Mouse (Mus musculus): ENCODE results near the gene Sdk1.

The Sdk1 gene

DNA sequence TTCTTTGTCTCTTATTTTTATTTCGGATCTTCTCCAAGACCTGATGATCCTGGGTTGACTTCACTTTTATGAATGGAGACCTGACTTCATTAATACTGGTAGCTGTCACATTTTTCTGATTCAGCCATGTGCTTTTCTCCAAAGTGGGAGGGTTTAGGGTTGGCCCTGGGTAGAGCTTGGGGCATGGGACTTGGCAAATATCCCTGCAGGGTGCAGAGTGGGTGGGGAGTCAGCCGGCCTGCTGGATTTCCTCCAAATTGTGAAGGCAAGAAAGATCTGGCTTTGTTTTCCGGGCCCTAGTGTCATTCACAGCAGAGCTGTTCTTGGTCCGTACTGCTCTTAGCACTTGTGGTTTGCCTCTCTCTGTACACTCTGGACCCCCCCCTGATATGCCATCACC is 103.1 kb downstream of the Sdk1 start:
- no peak for DNase-seq

DNA sequence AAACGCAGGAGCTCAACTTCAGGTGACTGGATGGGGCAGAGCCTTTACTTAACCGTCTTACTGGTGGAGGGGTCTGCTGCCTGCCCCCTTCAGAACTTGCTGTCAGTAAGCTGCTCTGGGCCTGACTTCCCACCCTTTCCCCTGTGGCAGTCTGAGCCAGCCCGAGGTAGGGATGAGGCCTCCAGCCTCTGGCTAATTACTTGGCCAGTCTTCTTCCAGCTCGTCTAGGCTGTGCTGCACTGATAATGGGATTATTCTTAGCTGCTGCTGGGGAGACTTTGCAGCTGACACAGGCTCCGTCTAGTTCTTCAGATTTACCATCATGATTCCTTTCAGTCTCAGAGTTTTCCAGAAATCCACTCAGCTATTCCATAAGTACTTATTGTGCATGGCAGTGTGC is 104.2 kb downstream of the Sdk1 start:
- no peak for DNase-seq

DNA sequence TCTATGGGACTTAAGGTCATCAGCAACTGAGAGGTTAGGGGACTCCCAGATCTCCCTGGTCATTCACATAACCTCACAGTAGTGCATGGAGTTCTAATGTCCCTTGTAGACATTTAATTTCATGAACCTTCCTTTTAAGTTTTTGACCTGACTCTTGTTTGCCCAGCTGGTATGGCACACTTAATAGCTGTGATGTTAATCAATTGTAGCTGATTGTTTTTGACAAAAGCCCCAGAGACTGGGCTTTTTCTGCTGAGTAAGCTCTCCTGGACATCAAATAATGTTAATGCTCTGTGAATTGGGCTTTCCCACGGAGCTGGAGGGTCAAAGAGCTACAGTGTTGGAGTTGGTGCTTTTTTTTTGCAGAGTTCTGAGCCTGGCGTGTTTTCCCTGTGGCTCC is 121.4 kb downstream of the Sdk1 start:
- no peak for DNase-seq

DNA sequence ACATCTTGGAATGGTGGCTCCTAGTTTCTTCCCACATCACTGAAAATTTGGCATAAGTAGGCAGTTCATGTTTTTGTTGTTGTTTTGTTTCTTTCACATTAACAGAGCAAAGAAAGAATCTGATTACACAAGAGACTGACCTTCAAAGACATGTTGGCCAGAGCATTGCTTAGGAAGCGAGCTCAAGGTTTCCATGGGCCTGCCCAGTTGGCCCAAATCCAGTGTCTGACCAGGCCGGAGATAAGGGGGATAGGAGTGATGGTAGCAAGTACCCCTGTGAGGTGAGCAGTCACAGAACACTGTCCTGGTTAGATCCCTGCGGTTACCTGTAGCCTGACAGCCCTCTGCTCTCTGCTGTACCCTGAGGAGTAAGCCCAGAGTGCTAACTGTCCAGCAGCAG is 122.7 kb downstream of the Sdk1 start:
- DNase-seq = no peak

DNA sequence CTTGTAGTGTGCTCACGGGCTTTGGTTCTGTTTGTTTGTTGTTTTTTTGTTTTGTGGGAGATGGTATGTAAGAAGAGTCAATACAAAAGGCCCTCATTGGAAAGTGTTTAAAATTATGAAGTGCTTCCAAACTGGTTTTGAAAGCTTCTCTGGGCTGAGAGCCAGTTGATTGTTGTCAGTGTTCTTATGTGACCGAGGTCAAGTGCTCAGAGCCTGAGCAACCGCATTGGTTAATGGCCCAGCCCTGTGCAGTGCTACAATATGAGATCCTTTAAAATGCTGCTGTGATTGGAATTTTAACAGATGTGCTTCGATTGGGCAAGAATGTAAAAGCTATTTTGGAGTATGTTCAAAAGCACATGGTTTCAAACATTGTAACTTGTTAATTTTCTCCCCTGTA is 127.3 kb downstream of the Sdk1 start:
- DNase-seq = no peak

DNA sequence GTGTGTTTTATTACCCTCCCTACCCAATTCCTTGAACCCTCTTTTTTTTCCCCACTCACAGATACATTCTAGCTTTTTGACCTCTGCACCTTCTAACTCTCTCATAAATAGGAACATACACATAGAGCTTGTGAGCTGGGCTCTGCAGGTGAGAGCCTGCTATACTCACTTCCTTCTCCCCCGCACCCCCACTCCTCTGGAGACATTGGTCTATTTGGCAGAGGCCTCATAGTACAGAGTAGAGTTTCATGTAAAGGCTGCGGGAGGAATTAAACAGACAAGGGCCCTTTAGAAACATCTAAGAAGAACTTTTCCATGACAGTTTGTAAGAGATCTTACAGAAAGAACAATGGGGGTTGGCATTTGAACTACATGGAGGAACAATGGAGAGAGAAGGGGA is 133.5 kb downstream of the Sdk1 start:
- no peak for DNase-seq

DNA sequence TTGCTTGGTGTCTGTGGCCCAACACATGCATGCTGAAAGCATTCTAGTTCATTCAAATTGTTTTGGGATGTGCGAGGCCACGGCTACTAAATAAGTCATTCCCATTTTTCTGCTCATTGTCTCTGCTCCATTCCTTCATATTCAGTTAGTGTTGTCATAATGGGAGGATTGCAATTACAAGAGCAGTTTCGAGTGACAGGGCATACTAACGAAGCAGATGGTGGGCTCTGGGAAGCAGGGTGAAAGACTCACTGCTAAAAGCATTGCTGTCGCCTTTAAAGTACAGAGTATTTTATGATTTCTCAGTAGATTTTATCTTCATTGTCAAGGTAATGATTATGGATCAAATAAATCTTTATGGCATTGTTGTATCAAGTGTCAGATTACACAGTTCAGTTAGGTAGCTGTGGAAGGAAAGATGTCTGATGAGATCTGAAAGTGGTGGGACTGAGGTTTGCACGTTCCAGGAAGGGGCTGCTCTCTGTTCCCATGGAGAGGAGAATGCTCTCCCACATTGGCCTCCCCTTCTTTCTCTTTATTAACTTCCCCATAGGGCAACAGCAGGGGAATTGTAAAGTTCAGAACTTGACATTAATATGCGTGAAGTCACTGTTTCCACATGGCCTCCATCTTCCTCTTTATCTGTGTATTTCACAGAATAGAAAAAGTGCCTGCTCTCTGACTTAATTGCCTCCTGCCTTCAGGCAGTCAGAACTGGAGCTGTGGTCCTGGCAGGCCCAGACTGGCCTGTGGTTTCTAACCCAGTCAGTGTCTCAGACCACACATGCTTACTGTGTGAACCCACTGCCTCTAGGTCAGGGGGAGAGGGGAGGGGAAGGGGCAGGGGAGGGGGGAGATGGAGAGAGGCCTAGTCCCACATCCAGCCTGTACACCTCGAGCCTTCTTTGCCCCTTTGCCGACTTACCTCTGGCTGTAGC is 138.8 kb downstream of the Sdk1 start:
- no peak for DNase-seq

DNA sequence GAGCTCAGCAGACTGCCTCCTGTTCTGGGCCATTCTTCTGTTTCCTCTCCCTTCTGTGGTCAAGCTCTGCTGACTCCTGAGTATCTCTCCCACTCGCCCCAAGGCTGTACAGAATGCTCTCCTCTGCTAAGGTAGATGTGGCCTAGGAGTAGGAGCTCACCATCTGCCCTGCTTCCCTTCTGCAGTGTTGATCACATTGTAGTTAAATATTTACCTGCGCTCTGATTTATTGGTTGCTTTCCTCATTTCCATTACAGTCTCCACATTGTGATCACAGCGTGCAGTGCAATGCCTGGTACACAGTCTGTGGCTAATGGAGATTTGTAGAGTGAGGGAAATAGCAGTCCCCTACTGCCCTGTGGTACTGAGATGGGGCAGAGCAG is 139.5 kb downstream of the Sdk1 start:
- no peak for DNase-seq

DNA sequence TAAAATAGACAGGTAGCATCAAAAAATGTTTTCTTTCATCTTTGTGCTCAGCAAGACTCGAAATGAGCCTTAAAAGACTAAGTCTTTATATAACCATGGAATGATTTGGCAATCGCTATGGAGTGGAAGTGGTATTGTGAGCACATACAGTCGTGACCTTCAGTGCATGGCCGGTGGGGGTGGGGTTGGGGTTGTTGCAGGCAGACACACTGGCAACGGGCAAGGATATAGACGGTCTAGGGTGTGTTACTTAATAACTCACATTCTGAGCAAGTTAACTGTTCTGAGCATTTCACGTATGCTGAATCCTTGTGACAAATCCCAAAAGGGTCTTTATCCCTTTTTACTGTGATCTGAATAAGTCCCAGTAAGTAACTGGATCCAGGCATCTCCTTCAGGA is 140.3 kb downstream of the Sdk1 start:
- DNase-seq = no peak

DNA sequence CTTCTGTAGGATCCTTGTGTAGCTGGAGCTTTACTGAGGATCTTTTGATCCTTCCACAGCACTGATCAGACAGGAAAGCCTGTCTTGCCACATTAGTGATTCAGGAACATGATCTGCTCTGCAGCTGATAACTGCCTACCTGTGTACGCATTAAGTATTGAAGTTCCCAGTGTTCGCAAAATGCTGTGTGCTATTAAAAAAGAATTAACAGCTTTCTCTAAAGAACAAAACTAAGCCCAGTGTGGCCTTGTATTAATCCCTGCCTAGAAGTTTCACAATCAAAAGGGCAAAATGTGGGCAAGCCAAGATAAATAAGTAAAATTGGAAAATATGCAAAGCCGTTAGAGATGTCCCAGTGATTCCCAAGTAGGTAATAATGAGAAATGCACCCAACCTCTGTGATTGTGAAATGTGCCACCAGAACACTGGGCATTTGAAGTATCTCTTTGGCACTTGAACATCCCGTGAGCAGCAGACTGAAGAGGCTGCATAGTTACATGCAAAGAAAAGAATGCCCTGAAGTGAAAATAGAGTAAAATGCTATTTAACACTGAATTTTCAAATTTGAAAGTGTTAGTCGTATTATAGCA is 141.1 kb downstream of the Sdk1 start:
- no peak for DNase-seq

DNA sequence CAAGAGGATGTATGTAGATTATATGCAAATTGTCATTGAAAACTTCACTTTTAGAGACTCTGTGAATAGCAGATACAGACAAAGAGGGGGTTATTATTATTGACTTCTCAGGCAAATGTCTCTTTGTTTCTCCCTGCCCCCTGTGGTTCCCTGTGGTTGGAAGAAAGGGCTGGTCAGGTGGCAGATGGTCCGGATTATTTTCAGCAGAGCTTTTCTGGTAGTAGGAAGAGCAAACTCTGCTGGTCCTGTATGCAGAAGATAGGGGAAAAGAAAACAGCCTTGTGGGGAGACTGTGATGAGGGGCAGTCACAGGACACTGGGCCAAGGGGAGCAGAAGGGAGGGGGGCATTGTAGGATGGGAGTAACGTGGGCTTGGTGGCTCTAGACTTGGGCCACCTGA is 147.2 kb downstream of the Sdk1 start:
- DNase-seq = no peak

DNA sequence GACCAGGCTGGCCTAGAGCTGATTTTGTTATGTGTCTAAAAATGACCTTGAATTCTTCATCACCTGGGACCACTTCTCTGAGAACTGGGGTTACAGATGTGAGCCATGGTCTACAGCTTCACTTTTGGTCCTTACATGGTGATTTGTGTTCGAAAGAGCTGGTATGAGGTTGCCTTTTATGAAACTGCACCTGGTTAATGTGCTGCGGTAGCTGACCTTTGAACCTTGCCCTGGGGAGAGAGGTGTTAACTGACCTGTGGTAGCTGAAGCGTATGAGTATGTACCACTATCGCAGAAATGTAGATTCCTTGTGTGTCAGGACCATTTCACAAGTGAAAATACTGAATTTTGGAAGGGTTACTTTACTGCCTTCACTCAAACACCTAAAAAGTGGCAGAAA is 149.3 kb downstream of the Sdk1 start:
- DNase-seq = no peak

DNA sequence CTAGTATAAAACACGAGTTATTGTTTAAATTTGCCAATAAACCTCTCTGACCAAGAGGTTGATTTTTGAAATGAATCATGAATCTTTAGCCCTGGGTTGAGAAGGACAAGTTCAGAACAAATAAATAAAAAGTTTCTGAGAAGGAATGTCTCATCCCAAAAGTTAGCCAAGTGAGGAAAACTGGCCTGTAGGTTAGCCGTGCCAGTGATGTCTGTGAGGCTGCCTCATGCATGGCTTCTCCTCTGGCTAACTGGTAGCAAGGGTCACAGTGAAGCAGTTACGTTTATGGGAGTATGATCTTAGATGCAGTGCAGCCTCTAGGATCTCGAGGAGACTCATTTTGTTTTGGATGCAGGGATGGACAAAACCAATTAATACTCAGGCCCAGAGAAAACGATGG is 149.9 kb downstream of the Sdk1 start:
- DNase-seq = no peak

DNA sequence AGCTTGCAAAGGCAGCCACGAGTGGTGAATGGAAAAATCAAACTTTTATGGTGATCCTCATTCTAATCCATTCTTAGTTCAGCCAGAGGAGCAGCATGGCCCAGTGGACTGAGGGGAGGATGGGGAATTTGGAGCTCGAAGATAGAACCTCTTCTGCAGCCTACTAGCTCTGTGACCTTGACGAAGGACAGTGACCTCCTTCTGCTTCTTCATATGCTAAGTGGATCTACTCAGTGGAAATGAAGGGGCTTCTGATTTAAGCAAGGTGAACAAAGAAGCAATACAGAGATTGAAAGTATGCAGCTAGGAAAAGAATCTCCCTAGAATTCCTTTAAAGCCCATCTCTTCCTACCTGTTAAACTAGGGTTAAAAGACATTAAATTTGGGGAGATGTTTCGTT is 152.6 kb downstream of the Sdk1 start:
- DNase-seq = no peak

DNA sequence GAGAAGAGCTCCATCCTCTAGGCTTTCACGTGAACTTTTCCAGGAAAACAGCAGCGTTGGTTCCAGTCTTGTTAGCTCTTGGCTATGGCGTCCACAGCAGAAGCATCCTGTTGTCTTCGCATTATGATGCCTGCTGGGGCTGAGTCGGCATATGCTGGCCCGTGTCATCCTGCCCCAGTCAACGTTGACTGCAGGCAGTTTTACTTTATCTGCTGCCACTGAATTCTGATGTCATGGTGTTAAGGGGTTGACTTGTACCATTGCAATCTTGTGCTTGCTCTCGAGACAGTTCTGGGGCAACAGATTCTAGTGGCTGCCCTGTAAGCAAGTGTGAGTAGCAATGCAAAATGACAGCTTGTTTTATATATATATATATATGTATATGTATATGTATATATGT is 153.3 kb downstream of the Sdk1 start:
- no peak for DNase-seq

DNA sequence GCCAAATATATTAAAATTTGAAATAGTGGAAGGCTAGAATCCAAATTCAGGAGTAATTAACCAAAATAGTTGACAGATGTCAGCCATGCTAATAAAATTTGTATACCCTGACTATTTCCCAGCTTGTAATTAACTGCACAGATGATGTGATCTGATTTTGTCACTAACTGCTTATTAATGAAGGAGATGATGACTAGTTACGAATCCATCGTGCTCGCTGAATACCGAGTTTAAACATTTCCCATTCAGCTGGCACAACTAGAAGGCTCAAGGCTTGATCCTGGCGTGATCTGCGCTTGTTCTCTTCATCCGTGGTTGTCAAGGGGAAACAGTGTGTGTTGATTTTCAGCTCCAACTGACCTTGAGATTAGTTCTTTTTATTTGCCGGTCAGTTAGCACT is 162.5 kb downstream of the Sdk1 start:
- no peak for DNase-seq

DNA sequence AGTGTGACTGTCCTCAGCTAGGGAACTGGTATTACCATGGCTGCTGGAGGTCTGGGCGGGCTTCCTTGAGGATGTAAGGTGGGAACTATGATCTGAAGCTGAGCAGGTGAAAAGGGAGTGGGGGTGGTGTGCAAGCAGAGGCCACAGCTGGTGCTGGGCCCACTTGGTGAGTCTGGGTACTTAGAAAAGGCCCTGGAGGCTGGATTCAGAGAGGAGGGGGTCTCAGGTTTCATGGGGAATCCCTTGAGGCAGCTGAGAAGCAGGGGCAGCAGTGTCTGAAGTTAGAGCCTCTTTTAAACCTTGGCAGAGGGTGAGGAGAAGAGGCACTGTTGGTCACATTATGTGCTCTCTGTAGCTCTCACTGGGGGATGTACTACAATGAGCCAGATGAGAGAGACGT is 163.4 kb downstream of the Sdk1 start:
- no peak for DNase-seq

DNA sequence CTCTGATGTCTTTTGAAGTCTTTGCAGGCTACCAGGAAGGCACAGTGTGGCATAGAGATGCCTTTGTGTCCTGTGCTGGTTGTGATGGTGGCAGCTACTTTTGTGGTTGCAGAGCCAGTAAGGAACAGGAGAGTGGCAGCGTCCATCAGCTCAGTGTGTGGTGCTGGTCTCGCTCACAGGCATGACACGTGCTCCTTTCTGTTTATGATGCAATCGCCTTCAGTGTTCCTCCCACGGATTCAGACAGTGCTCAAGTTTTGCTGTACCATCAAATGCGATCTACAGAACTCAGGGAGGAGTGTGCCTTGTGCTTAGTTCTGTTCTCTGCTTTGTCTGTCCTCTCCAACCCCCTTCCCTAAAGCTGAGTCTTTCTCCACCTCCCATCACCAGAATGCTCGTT is 165.6 kb downstream of the Sdk1 start:
- no peak for DNase-seq

DNA sequence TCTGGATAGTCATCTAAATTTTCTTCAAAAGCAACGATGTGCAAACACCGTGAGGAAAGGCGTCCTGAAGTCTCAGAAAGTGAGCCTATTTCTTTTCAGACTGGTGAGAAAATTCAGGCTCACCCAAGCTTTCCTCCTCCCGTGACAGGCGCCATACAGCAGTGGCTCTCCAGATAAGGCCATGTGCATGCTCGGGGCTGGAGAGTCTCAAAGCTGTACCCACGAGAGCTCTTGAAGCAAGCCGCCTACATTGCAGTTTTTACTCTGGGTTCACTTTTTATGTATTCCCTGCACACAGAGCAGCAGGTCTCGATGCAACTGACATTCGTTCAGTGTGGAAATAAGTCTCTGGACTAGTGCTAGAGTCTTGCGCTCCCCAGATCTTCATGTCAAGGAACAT is 171.7 kb downstream of the Sdk1 start:
- no peak for DNase-seq

DNA sequence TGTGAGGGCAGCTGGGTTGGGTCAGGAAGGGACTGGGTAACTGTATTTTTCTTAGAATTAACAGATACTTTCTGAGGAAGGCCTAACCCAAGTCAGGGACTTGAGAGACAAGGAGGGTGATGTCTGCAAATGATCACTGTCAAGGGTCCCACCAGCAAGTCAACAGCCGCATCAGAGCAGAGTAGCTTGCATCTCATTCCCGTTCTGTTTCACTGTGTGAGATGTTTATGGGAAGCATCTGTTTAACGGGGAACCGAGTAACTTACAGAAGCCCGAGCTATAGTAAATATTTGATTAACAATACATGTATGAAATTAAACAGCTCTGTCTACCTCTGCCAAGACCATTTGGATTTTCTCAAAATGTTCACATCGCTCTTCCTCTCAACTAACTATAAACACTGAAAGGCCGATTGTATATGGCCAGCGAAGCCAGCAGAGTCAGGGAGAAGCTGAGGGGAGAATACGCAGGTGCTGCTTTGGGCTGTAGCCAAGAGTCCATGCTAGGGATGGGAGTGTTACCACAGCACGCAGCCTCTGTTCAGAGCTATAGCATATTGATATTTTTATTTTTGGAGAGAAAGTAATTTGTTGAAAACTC is 174.5 kb downstream of the Sdk1 start:
- DNase-seq = no peak

DNA sequence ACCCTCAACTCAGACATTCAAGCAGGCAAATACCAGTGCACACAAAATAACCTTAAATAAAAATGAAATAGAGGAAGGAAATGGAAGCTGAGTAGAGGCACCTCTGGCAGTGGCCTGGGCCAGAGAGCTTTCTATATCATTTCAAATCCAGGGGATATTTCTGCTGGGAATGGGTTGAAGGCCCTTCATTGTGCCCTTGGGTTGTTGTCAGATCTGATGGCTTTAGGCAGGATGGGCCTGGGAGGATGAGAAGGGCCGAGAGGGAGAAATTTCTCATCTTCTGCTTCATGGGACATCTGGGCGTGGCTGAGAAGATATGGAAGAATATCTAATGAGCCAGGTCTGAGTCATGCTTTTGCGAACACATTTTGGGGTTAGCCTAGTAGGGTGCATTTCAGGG is 186.8 kb downstream of the Sdk1 start:
- no peak for DNase-seq

DNA sequence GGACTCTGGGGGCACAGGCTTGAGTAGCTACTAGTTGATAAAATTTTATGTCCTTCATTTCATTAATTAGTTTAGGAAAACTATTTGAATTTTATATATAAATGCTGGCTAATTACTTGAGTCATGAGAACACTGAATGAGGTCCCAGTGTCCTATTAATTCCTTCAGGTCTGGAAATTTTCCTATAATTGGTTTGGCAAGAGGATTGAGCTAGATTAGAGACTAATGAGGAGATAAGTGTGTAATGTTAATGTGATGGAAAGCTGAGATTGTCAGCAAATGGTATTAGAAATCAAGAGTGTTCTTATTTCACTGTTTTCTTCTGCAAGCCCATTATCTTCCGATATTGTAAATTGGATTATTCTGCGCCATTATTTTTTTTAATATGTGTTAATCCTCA is 192.0 kb downstream of the Sdk1 start:
- no peak for DNase-seq

DNA sequence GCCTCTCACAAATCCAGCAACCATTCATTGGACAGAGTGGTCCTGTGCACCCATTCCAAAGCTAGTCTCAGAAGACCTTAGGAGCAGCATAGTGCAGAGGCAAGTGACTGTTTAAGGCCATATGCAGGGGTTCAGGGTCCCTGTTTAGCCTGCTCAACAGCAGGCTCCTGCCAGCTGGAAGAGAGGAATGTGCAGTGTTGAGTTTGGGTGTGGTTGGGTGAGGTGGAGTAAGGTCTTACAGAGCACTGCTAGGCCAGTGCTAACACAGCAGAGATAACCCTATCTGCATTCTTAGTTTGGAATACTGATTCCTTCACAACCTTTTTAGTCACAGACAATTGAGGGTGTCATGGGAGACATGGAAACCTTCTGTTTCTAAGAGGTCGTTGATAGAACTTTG is 206.0 kb downstream of the Sdk1 start:
- no peak for DNase-seq

DNA sequence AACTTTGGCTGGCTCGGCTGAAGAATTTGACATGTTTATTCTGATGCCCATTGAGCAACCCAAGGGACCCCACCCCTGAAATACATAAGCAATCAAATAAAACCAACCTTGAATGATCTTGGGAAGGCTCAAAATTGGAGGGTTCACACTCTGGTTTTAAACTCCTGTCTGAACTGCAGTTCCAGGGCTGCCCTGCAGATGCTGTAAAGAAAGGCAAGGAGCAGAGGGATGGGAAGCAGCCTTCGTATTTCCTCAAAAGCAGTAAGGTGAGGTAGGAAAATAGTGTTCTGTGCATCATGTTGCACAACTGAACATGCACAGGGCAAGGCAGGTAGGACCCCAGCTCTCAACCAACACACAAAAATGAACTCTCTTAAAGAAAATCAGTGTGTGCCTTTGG is 222.1 kb downstream of the Sdk1 start:
- no peak for DNase-seq

Measured in spleen, adult 18-20 months (tissue).